8 mouse cellular contexts compared by ENCODE assay signal in the genomic region with DNA sequence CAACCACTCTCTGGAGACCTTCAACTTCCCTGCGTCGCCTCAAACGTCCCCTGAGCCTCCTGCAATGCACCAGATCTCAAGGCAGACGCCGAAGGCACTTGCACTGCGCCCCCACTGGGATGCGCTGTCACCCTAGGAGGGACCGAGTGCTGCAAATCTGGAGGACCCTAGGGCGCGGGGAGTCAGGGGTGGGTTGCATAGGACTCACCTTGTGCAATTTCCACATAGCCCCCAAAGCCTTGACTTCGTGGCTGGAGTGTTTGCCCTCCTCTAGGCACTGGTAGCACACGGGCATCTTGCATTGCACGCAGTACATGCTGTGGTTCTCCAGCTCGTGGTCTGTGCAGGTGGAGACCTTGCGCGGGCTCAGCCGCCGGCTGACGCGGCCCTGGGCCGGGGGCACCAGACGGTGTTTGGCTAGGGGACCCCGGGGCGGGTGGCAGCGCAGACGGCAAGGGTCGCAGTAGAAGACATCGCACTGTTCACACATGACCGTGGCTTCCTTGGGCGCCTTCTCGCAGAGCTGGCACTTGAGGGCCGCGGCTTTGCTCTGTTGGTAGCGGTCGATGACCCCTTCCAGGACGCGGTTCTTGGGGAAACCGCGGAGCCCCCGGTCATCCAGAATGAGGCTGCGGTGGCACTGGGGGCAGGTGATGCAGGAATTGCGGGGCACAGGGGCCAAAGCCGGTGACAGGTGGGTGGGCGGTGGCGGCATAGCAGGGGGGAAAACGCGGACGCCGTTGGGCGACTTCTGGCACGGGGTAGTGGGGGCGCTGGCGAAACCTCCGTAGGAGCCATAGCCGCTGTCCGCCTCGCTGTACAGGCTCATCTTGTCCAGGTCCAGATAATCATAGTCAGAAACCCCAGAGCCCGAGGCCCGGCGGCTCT. TPM values are rescaled to one million over a fixed set of nuclear protein-coding genes. Genes with fewer than 3 reads are reported as not detected.
A peak's percentile ranks its signal among the peaks of the same experiment; 100 is the strongest.
DNase-seq lines count a peak whose midpoint lies in the region; ATAC-seq and TF ChIP-seq lines count a peak whose summit lies in the region.

No protein-coding gene starts in this region.

- H3K4me1 ChIP-seq in testis, adult 2 months (ENCODE audit: control insufficient read depth, insufficient read depth, low read length), result peaks cover 19% of the 10 kb centered on the region
- peaks cover 9% of the 10 kb centered on the region for H3K4me1 ChIP-seq in kidney, postnatal 0 days (replicated peaks; ENCODE audit: insufficient read depth, low read length)
- no peaks in the 10 kb centered on the region for H3K4me1 ChIP-seq in liver, embryonic 14.5 days (replicated peaks; ENCODE audit: control insufficient read depth in 2 of 2, insufficient read depth in 2 of 2, low read length in 1 of 2)

- WGBS in kidney, postnatal 0 days, result 1% methylated on average over 60 of the region's 60 CpGs
- WGBS in liver, embryonic 14.5 days (ENCODE audit: insufficient replicate concordance), result 1% methylated on average over 60 of the region's 60 CpGs

- H3K4me2 ChIP-seq in kidney, postnatal 0 days (ENCODE audit: low read length), result peak overlapping the region; percentile 95
- H3K4me2 ChIP-seq in liver, embryonic 14.5 days (ENCODE audit: low read depth), result peak overlapping the region; percentile 53

- TF ChIP-seq POLR2A in testis, adult 2 months (IDR thresholded peaks at IDR 0.05; ENCODE audit: control insufficient read depth, low read depth, low read length), result no peak

- peak; percentile 26 for ATAC-seq in kidney, postnatal 0 days (replicated peaks; ENCODE audit: low FRiP score, low read depth)
- ATAC-seq in liver, embryonic 14.5 days (ENCODE audit: insufficient read depth), result no peak

- TF ChIP-seq EP300 in liver, embryonic 14.5 days (IDR thresholded peaks at IDR 0.05; ENCODE audit: low read depth), result no peak

- peak overlapping the region; percentile 81 for H3K4me3 ChIP-seq in testis, adult 2 months (ENCODE audit: control insufficient read depth, low read depth, low read length)
- peak overlapping the region; percentile 57 for H3K4me3 ChIP-seq in kidney, postnatal 0 days (replicated peaks; ENCODE audit: low read depth, low read length)
- peak overlapping the region in 1 of 2 experiments; percentile 36; a peak in 2 of 4 replicates for H3K4me3 ChIP-seq in liver, embryonic 14.5 days (ENCODE audit: insufficient read depth in 1 of 2, low read depth in 2 of 2, low read length in 2 of 2)

- no peak overlapping the region for H3K27ac ChIP-seq in testis, adult 2 months (ENCODE audit: control insufficient read depth, insufficient read depth, low read depth, low read length)
- H3K27ac ChIP-seq in kidney, postnatal 0 days, result no peak overlapping the region
- H3K27ac ChIP-seq in liver, embryonic 14.5 days, result no peak overlapping the region

- H3K27me3 ChIP-seq in testis, adult 2 months (ENCODE audit: control insufficient read depth, insufficient read depth, low read length), result no peaks in the 10 kb centered on the region
- peaks cover 9% of the 10 kb centered on the region; the same call in 1 of the 2 replicates for H3K27me3 ChIP-seq in kidney, postnatal 0 days (ENCODE audit: insufficient read depth, low read length)
- H3K27me3 ChIP-seq in liver, embryonic 14.5 days (ENCODE audit: control insufficient read depth, insufficient read depth, low read length), result peaks cover 41% of the 10 kb centered on the region

- H3K36me3 ChIP-seq in testis, adult 2 months (ENCODE audit: control insufficient read depth, insufficient read depth, low read length), result no peaks in the 10 kb centered on the region
- H3K36me3 ChIP-seq in kidney, postnatal 0 days (ENCODE audit: insufficient read depth, low read length), result no peaks in the 10 kb centered on the region
- H3K36me3 ChIP-seq in liver, embryonic 14.5 days (replicated peaks; ENCODE audit: control insufficient read depth, insufficient read depth, low read depth), result no peaks in the 10 kb centered on the region

- no peaks in the 10 kb centered on the region for H3K9me3 ChIP-seq in kidney, postnatal 0 days (replicated peaks; ENCODE audit: low read length)
- H3K9me3 ChIP-seq in liver, embryonic 14.5 days (ENCODE audit: control insufficient read depth, low read length), result no peaks in the 10 kb centered on the region

- peak; percentile 44; the same call in 1 of the 2 replicates for TF ChIP-seq CTCF in testis, adult 2 months (IDR thresholded peaks at IDR 0.05; ENCODE audit: control insufficient read depth, insufficient read depth, insufficient replicate concordance, low read depth, low read length)
- peak; percentile 68 for TF ChIP-seq CTCF in kidney, postnatal 0 days (IDR thresholded peaks at IDR 0.05; ENCODE audit: low read depth)
- TF ChIP-seq CTCF in liver, embryonic 14.5 days (IDR thresholded peaks at IDR 0.05; ENCODE audit: low read depth), result peak; percentile 56

- H3K9ac ChIP-seq in kidney, postnatal 0 days (ENCODE audit: low read depth, low read length), result no peak overlapping the region
- no peak overlapping the region for H3K9ac ChIP-seq in liver, embryonic 14.5 days (replicated peaks)

- DNase-seq in testis, postnatal 14 days (ENCODE audit: low spot score), result no peak
- peak; percentile 80 for DNase-seq in cerebellum, adult 9-11 months
- DNase-seq in frontal cortex, postnatal 14 days (ENCODE audit: low spot score in 2 of 2), result peak; percentile 72 to 74
- DNase-seq in kidney, postnatal 0 days (ENCODE audit: low spot score), result peak; percentile 29
- DNase-seq in liver, embryonic 14.5 days (ENCODE audit: low read depth in 3 of 3, low spot score in 3 of 3), result no peak
- DNase-seq in retina, postnatal 1 day, result peak; percentile 90
- no peak for DNase-seq in urinary bladder, postnatal 4 days (ENCODE audit: low spot score in 2 of 2)

RNA-seq across cellular contexts. Expression of a gene that starts 1.0 kb away (rescaled TPM):
- polyA plus RNA-seq in testis, adult 2 months (2012; rRNA removed), result 0.32 and 0.61 TPM in 2 replicates
- 2.1 and 2.3 TPM in 2 replicates for polyA plus RNA-seq in kidney, postnatal 0 days (2015; fragmentation: Nextera tagmentation; extraction: Ambion mirVana)
- 0.01 and 0.03 TPM in 2 replicates for polyA plus RNA-seq in liver, embryonic 14.5 days (2012; rRNA removed)
- polyA plus RNA-seq in liver, embryonic 14.5 days (2014; fragmentation: Nextera tagmentation; extraction: Ambion mirVana), result 0.04 TPM in 1 of 2 replicates, not detected in the other

Comparison
In these comparisons a context has a peak if more than half of its experiments do, and no peak if none do; other contexts are left out.
1. DNase-seq: peak in cerebellum, adult 9-11 months (single experiment), frontal cortex, postnatal 14 days (2 of 2), kidney, postnatal 0 days (single experiment) and retina, postnatal 1 day (single experiment); none in testis, postnatal 14 days (single experiment), liver, embryonic 14.5 days (0 of 3) and urinary bladder, postnatal 4 days (0 of 2).
2. Peak in every context shown above with its lines, with median percentiles within 50 percentile points of each other: CTCF ChIP-seq.